Mouse (Mus musculus) adrenal gland, postnatal 25 days (tissue): ENCODE results near the gene Phf5a. TPM values are rescaled to one million over a fixed set of nuclear protein-coding genes. Genes with fewer than 3 reads are reported as not detected.

ENCODE experiments used
- DNase-seq: peaks from one replicate; pipeline ENCODE4 v3.0.0; 2021; ENCODE audit warnings: mixed read lengths
- total RNA-seq: library from RNA; stranded (reverse); gene quantifications from 2 replicates; pipeline ENCODE4 v1.2.3, GENCODE M21; 2021

Phf5a gene
- total RNA-seq, 1 experiment from 2014 or later = 58.7 TPM

- no peak for DNase-seq
These were observed 13.8 kb upstream of the Phf5a start for GRCm38 (mm10) chr15:81885418-81885934.

- DNase-seq = no peak
These were observed 10.6 kb upstream of the Phf5a start for GRCm38 (mm10) chr15:81882348-81882747.

GRCm38 (mm10) chr15:81879531-81880401 is 8.1 kb upstream of the Phf5a start:
- DNase-seq = peak; percentile 7

DNA sequence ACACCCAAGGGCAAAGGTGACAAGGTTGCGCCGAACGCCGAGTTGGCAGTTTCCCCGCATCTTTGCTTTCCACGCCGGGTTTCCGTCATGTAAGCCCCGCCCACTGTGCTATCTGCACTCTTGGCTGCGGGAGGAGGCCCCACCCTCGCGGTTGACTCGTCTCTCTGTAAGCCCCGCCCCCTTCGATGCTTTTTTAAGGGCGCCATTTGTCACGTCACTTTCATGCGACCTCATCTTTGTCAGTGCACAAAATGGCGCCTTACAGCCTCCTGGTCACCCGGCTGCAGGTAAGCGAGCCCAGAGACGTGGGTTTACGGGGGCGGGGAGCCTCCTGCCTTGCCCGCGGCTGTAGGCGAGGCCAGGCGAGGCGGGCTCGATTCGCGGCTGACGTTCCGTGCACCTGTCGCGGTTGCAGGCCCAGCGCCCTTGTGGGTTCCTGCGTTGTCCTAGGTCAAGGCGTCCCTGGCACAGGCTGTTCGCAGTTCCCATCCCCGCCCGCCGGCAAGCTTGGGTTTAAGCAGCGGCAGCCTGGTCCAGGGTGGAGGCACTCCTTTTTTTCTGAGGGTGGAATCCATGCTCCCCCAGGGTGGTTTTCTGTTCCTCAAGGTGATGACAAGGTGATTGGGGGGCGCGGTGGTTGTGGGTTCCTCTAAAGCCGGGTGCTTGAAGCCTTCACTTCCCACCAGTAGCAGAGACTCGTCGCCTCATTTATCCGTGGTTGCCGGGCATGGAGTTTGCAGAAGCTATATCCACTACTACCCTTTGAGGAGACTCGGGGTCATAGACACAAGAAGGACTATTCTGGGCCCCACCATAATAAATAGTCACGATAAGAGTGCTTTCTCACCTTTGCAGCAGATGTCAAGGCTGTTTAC is 788 bp upstream of the Phf5a start, which contains the start of gene Aco2:
Gene Aco2, plus strand, starts transcription at position 48 of the 875 bp plus-strand sequence.
- peak; percentile 97 for DNase-seq

DNA sequence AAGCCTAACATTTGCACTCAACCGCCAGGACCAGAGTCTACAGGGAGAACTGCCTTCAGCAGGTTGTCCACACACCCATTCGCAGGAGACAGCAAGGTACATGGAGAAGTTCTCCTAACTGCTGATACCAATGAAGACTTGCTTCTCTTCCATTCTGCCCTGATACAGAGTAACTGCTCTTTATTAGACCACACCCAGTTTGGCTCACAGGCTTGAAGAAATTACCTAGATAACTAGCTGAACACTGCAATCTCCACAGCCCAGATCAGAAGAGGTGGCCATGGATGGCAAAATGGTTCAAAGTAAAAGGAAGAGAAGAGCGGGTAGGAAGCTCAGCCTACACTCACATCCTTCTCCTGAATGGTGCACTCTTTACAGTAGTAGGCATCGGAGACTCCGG is 1.7 kb downstream of the Phf5a start:
- no peak for DNase-seq

DNA sequence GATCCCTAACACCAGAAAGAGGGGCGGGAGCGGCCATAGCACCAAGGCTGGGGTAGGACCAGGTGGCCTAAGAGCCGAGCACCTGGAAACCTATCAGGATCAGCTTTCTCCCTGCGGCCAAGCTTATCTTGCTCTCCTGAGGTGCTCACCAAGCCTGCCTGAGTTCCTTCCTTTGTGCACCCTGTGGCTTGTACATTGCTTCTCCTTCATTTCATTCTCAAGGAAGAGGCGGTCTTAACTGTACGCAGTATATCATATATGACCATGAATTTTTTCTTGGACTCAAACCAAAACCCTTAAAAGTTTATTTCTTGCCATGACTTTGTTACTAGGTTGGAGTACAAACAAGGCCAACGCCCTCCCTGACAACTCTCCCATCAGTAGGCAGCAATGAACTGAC is 7.5 kb downstream of the Phf5a start:
- no peak for DNase-seq

GRCm38 (mm10) chr15:81860471-81861135 is 11.1 kb downstream of the Phf5a start:
- DNase-seq = peak; percentile 35

GRCm38 (mm10) chr15:81859330-81860255 is 12.1 kb downstream of the Phf5a start:
- peak; percentile 80 for DNase-seq

DNA sequence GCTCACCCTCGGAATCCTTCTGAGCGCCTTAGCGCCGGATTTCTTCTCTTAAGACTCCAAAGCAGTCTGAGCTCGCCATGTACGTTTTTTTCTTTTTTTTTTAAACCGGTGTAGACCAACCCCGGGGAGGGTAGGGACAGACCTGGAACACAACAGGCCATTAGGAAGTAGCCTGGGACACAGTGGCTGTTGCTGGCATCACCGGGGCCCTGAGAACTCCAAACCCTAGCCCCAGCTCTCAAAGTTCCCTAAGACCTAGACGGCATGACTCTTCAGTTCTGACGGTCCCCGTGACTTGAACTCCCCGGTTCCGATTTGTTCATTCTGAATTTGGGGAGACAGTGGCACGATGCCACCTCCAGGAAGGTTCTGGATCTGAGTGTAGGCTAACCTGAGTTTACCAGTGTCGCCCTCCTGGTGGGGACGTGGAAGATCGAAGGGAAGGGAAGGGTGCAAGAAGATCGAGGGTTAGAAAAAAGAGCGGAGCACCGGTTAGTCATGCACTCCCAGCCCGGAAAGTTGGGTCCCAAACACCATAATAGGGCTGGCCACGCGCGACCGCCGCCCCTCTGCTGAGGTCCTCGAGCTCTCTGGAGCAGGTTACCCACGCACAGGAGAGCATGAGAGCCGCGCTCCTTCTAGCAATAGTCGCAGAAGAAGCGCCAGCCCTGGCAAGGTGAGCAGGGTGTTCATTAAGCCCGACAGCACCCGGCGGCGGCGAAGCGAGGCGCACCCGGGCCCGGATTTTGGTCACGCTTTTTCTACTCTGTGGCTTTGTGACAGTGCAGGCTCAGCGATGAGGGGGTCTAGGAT is 13.0 kb downstream of the Phf5a start, which contains the start of gene Tob2:
Gene Tob2, minus strand, starts transcription at position 280 of the 813 bp plus-strand sequence.
- peak; percentile 64 for DNase-seq

DNA sequence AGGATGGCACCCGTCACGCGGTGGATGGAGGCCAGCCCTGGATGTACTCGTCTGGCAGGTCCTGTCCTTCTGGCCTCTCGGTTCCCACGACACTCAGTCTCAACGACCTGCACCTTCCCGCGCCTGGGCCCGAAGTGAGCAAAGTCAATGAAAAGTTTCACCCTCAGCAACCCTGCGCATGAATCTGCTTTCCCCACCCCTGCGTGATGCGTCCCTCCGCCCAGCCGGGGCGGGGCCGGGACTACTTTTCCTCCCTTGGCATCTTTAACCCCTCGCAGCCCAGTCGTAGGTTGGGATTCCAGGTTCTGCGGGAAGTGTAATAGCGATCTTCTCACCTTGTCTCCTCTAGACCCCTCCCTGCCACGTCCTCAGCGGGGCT is 13.6 kb downstream of the Phf5a start:
- DNase-seq = peak; percentile 94

DNA sequence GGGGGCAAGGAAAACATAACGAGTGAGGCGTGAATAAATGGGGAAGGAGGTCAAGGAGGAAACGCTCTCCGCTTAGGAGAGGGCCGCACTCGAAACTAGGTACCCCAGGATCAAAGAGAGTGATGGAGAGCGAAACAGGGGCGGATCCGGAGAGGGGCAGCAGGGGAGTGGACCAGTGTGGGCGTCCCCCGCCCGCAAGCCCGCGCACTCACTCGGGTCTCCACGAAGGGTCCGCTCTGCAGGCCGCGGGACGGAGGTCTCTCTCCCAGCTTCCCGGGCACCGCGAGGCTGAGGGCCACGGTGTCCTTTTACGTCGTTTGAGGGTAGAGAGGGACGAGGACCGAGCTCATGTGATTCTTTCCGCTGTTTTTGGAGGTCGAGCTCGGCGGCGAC is 14.0 kb downstream of the Phf5a start:
- peak; percentile 48 for DNase-seq

DNA sequence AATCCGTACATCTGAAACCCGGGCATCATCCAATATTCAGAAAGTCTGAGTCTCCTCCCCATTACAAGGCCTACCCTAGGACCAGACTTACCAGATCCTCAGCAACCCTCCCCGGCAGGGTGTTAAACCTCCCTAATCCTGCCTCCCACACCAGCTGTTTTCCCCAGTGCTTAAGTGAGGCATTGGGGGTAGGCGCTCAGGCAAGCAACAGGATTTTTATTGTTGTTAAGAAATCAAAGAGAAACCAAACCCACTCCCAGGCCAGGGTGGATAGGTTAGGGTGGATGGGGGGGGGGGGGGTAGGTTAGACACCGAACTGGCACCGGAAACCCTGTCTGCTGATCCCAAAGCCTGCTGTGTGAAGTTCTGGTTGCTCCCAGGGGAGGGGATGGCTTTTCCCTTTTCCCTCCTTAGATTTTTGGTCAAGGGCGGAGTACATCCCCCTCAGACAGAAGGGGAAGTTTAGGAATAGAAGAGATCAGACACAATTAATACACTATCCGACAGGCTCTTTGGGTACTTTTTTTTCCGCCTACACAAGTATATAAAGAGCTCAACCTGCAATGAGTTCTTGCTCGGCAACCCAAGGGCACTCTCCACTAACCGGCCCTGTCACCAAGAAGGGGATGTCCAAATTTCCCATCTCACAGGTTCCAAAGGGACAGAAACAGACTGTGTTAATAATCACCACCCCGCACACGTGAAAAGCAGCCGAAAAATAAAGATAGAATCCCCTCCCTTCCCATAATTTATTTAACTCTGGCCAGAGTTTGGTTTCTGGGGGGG is 14.6 kb downstream of the Phf5a start:
- DNase-seq = no peak

DNA sequence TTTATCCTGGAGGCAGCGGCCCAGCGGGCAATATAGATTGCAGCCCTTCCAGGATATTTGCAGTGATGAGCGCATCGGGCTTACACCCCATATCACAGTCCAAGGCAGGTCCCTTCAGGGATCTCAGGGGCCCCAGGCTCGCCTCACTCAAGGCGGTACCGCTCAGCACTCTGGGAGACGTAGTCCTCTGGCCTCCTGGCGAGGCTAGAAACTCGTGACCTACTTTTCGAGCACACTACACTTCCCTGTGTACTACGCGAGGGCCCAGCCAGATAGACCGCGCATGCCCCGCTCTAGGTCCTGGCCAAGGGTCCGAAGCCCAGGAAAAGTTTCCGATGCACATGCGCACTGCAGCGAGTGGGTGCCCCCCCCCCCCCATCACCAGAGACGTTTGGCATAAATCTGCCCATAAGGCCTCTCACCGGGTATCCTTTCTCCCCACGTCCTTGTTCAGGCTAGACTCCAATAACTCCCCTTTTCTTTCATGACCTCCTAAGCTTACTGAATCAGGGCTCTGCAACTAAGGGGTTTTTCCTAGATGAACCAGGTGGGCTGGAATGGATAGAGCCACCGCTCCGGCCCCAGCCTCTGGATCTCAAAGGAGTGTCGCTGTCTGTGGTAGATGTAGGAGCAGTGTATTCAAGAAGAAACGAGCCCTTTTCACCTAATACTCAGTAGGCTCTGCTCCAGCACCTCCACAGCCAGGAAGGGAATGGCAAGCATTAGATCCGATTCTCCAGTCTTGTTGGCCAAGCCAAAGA is 15.5 kb downstream of the Phf5a start:
- peak; percentile 89 for DNase-seq

- no peak for DNase-seq
These were observed 18.6 kb downstream of the Phf5a start for GRCm38 (mm10) chr15:81853081-81853480.

DNA sequence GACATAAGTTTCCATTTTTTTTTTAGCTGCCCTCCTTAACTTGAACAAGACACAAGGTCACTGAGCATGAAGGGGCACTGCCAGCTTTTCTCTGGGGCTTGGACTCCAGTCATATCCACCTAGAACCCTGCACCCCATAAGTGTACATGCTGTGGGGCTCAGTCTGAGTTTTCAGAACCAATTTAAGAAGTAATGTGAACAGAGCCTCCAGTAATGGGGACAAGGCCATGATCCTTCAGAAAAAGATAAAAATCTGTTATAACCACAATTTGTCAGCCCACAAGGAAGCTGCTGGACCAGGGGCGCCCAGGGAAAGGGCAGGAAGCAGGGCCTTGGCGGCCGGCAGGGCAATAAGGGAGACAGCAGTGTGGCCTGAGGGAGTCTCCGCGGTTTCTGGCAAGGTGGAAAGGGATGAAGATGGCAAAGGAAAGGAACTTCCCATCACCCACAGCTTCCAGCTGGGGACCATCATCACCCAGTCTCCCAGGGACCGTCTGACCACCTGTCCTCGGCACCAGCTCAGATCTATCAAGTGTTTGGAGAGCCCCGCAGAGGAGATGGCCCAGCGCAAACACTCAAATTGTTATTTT is 19.2 kb downstream of the Phf5a start:
- peak; percentile 42 for DNase-seq

DNA sequence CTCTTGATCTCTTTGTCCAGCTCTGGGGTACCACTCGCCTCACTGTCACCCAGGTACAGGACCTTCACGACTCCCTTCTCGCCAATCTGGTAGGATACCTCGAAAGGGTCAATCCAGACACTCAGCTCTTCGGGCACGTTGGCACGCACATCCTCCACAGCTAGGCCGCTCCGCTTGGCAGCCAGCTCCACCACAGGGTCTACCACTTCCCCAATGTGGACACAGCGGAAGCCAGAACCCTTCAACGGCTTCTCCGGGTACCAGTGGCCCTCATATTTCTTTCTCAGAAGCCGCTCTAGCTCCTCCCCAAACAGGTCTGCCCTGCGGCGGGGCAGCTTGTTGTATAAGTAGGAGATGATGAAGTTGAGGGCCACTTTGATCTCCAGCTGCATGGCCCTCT is 20.3 kb downstream of the Phf5a start:
- DNase-seq = no peak

- no peak for DNase-seq
These were observed 21.0 kb downstream of the Phf5a start for GRCm38 (mm10) chr15:81850718-81851117.

- DNase-seq = no peak
These were observed 22.6 kb downstream of the Phf5a start for GRCm38 (mm10) chr15:81849104-81849503.
